Mouse (Mus musculus) midbrain, embryonic 14.5 days (tissue): Measurements from ENCODE around the gene Primpol. TPM values are rescaled to one million over a fixed set of nuclear protein-coding genes. Genes with fewer than 3 reads are reported as not detected.

ENCODE experiments used
- ATAC-seq: fragments of 200-750 bp; cut with Nextera tagmentation; 2 replicates; pipeline ENCODE4 v1.8.0; 2017; ENCODE audit warnings: moderate number of reproducible peaks, moderate library complexity; ENCODE audit not compliant: low FRiP score, low TSS enrichment
- DNase-seq: peaks from one replicate; pipeline ENCODE4 v3.0.0-alpha.2; 2015
- H3K27ac ChIP-seq: fragments of 300-500 bp; sonication (generic); replicated peaks from 2 replicates; pipeline ENCODE4 v1.5.1; 2014; ENCODE audit warnings: mild to moderate bottlenecking, low read depth, low read length, moderate library complexity
- H3K27me3 ChIP-seq: fragments of 300-500 bp; sonication (generic); 2 replicates; pipeline ENCODE4 v1.6.1; 2014; ENCODE audit warnings: low read length, control low read depth, mixed read lengths; ENCODE audit not compliant: control insufficient read depth, insufficient read depth
- H3K36me3 ChIP-seq: fragments of 300-500 bp; sonication (generic); 2 replicates; pipeline ENCODE4 v1.6.1; 2014; ENCODE audit warnings: low read length, control low read depth; ENCODE audit not compliant: control insufficient read depth, insufficient read depth
- H3K4me1 ChIP-seq: fragments of 300-500 bp; sonication (generic); 2 replicates; pipeline ENCODE4 v1.6.1; 2014; ENCODE audit warnings: mild to moderate bottlenecking, antibody characterized with exemption, low read length, control low read depth; ENCODE audit not compliant: control insufficient read depth, insufficient read depth
- H3K4me2 ChIP-seq: fragments of 300-500 bp; sonication (generic); 2 replicates; pipeline ENCODE4 v1.6.1; 2014; ENCODE audit warnings: mild to moderate bottlenecking, low read length, moderate library complexity
- H3K4me3 ChIP-seq: fragments of 300-500 bp; sonication (generic); replicated peaks from 2 replicates; pipeline ENCODE4 v1.5.1; 2014; ENCODE audit warnings: low read depth, low read length
- H3K9ac ChIP-seq: fragments of 300-500 bp; sonication (generic); replicated peaks from 2 replicates; pipeline ENCODE4 v1.6.1; 2014; ENCODE audit warnings: mild to moderate bottlenecking, low read length, moderate library complexity
- H3K9me3 ChIP-seq: fragments of 300-500 bp; sonication (generic); 2 replicates; pipeline ENCODE4 v1.6.1; 2016; ENCODE audit warnings: low read length, control low read depth, mixed read lengths; ENCODE audit not compliant: control insufficient read depth
- WGBS: fragments of 180-500 bp; shearing (Covaris S2); extraction: QIAGEN DNeasy Blood & Tissue Kit; methylation state at CpG from one replicate; pipeline ENCODE4 v1.1.7; 2014; 5-methylcytosine and 5-hydroxymethylcytosine counted together
- polyA plus RNA-seq: library from polyadenylated mRNA; unstranded; fragments of >200 nt; fragmentation: Nextera tagmentation; extraction: Ambion mirVana; gene quantifications from 2 replicates; pipeline ENCODE4 v1.2.1, GENCODE M21; 2014

The Primpol gene
- polyA plus RNA-seq, 1 experiment from 2014 or later = 11.8 TPM

DNA sequence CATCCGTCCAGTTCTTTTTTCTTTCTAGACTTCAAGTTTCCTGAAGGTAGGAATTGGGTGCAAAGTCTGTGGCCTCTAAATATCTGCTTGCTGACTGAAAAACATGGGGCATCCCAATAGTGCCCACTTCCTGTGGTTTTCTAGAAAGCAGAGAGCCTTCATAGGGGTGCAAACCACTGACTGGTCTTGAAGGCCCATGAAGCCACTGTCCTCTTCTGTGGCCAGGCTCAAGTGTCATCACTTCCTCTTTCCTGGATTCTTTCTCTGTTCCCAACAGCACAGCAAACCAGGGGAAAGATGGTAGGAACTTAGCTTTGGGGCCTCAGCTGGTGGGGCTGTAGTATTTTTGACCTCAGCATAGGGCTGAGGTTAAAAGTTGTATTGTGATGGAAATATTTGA, 11.6 kb upstream of the Primpol start:
- DNase-seq = no peak
- no peak for ATAC-seq
- no peak overlapping the region for H3K4me3 ChIP-seq
- H3K9me3 ChIP-seq = no peaks in the 10 kb centered on the region
- H3K36me3 ChIP-seq = peaks cover 35% of the 10 kb centered on the region
- H3K27me3 ChIP-seq = no peaks in the 10 kb centered on the region
- H3K4me2 ChIP-seq = no peak overlapping the region
- H3K27ac ChIP-seq = no peak overlapping the region
- WGBS = 95% methylated on average over 1 of the region's 1 CpGs
- no peak overlapping the region for H3K9ac ChIP-seq
- no peaks in the 10 kb centered on the region for H3K4me1 ChIP-seq

GRCm38 (mm10) chr8:46627881-46628280, 10.9 kb upstream of the Primpol start:
- no peaks in the 10 kb centered on the region for H3K9me3 ChIP-seq
- no peak for DNase-seq
- H3K4me1 ChIP-seq = no peaks in the 10 kb centered on the region
- H3K36me3 ChIP-seq = peaks cover 28% of the 10 kb centered on the region
- ATAC-seq = no peak
- H3K27ac ChIP-seq = no peak overlapping the region
- H3K4me3 ChIP-seq = no peak overlapping the region
- H3K9ac ChIP-seq = no peak overlapping the region
- H3K4me2 ChIP-seq = no peak overlapping the region
- no peaks in the 10 kb centered on the region for H3K27me3 ChIP-seq
- 80% methylated on average over 7 of the region's 7 CpGs for WGBS

GRCm38 (mm10) chr8:46626642-46627041, 9.6 kb upstream of the Primpol start:
- DNase-seq (no peak), ATAC-seq (no peak)
- Histone ChIP-seq H3K27me3 (no peaks in the 10 kb centered on the region), H3K27ac (no peak overlapping the region), H3K4me2 (no peak overlapping the region), H3K36me3 (peaks cover 18% of the 10 kb centered on the region; the same call in 1 of the 2 replicates), H3K9me3 (no peaks in the 10 kb centered on the region), H3K4me1 (no peaks in the 10 kb centered on the region), H3K4me3 (no peak overlapping the region), H3K9ac (no peak overlapping the region)
- 98% methylated on average over 5 of the region's 5 CpGs for WGBS

DNA sequence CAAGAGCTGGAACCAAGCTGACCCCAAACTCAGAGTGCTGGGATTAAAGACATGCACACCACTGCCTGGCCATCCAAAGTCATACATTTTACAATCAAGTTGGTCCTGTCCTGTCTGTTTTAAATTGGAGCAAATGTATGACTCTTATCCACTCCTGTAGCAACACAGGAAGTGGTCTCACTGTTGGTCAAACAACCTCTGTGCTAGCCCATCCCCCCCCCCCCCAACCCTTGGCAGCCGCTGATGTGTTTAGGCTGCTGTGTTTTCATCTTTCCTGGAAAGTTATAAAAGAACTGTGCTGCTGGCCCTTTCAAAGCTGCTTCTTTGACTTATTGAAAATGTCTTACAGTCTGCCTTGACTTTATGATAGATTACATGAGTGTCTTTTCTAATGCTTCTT, 8.2 kb upstream of the Primpol start:
- peaks cover 3% of the 10 kb centered on the region; the same call in 1 of the 2 replicates for H3K4me1 ChIP-seq
- no peaks in the 10 kb centered on the region for H3K9me3 ChIP-seq
- no peaks in the 10 kb centered on the region for H3K27me3 ChIP-seq
- H3K4me2 ChIP-seq = no peak overlapping the region
- H3K9ac ChIP-seq = no peak overlapping the region
- no peak for ATAC-seq
- H3K36me3 ChIP-seq = peaks cover 11% of the 10 kb centered on the region; the same call in 1 of the 2 replicates
- no peak overlapping the region for H3K27ac ChIP-seq
- DNase-seq = no peak
- no peak overlapping the region for H3K4me3 ChIP-seq
- 79% methylated on average over 1 of the region's 1 CpGs for WGBS

DNA sequence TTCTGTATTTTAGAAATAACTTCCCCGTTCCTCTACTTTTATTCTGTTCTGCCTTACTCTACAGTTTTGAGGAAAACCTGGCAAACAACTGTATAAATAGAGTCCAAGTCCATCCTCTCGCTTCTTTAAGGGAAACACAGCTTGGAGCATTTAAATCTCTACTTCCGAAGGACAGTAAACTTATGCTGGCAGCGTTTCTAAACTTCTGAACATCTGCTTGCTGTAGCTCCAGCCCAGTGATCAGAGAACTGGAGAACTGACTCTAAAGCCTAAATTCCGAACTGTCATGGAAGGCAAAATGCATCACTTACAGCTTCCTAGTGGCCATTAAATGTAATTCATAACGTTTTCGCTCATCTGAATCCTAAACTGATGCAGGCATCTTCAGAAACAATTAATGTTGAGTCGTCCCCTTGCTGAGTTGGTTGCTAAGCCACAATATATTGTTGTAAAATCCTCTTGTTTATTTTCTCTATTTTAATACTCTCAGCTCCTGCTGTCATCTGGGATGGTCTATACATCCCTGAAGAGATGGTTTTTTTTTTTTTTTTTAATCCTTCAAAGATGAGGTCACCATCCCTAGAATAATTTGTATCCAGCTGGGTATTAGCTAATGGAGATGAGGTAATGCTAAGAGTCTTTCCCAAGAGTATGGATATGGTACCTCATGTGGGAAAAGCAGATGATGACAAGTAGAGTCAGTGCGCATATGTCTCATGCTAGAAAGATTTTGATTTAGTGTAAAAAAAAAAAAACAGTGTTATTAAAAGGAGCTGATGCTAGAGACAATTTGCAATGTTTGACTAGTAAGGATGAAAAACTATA, 5.6 kb upstream of the Primpol start:
- Histone ChIP-seq H3K4me2 (no peak overlapping the region), H3K4me1 (peaks cover 19% of the 10 kb centered on the region), H3K27ac (no peak overlapping the region), H3K36me3 (no peaks in the 10 kb centered on the region), H3K9ac (no peak overlapping the region), H3K9me3 (no peaks in the 10 kb centered on the region), H3K4me3 (no peak overlapping the region), H3K27me3 (no peaks in the 10 kb centered on the region)
- DNase-seq (no peak), ATAC-seq (no peak)
- WGBS = 77% methylated on average over 9 of the region's 9 CpGs

GRCm38 (mm10) chr8:46618639-46619320, 1.8 kb upstream of the Primpol start:
- WGBS = under 1% methylated on average over 10 of the region's 10 CpGs
- no peak overlapping the region for H3K27ac ChIP-seq
- peak; percentile 48 for DNase-seq

GRCm38 (mm10) chr8:46617690-46618620, 943 bp upstream of the Primpol start:
- peak; percentile 55; the same call in 1 of the 2 replicates for ATAC-seq
- WGBS = under 1% methylated on average over 38 of the region's 38 CpGs

More at GRCm38 (mm10) chr8:46618639-46619320, 1.8 kb upstream of the Primpol start:
- H3K4me2 ChIP-seq = peak overlapping the region; percentile 78
- H3K27me3 ChIP-seq = no peaks in the 10 kb centered on the region
- peak overlapping the region; percentile 94 for H3K9ac ChIP-seq
- ATAC-seq = no peak
- H3K36me3 ChIP-seq = no peaks in the 10 kb centered on the region
- H3K4me1 ChIP-seq = peaks cover 27% of the 10 kb centered on the region
- H3K9me3 ChIP-seq = no peaks in the 10 kb centered on the region
- H3K4me3 ChIP-seq = peak overlapping the region; percentile 84

GRCm38 (mm10) chr8:46615936-46616335, 1.1 kb downstream of the Primpol start:
- Histone ChIP-seq H3K27ac (no peak overlapping the region), H3K27me3 (no peaks in the 10 kb centered on the region), H3K4me2 (peak overlapping the region; percentile 63), H3K9ac (no peak overlapping the region), H3K4me3 (no peak overlapping the region), H3K9me3 (no peaks in the 10 kb centered on the region), H3K4me1 (peaks cover 27% of the 10 kb centered on the region), H3K36me3 (no peaks in the 10 kb centered on the region)
- no peak for DNase-seq
- ATAC-seq = no peak
- 93% methylated on average over 8 of the region's 8 CpGs for WGBS

More at GRCm38 (mm10) chr8:46617690-46618620, 943 bp upstream of the Primpol start:
- no peaks in the 10 kb centered on the region for H3K27me3 ChIP-seq
- peak overlapping the region; percentile 94 for H3K27ac ChIP-seq
- H3K9me3 ChIP-seq = no peaks in the 10 kb centered on the region
- H3K4me3 ChIP-seq = peak overlapping the region; percentile 84
- no peak for DNase-seq
- H3K9ac ChIP-seq = peak overlapping the region; percentile 94
- H3K36me3 ChIP-seq = no peaks in the 10 kb centered on the region
- peaks cover 27% of the 10 kb centered on the region for H3K4me1 ChIP-seq
- H3K4me2 ChIP-seq = peak overlapping the region; percentile 78
